Mouse (Mus musculus) neural tube, embryonic 11.5 days (tissue): Measurements from ENCODE around the gene Hic2. TPM values are rescaled to one million over a fixed set of nuclear protein-coding genes. Genes with fewer than 3 reads are reported as not detected.

ENCODE experiments used
- ATAC-seq: fragments of 200-750 bp; cut with Nextera tagmentation; 2 replicates; pipeline ENCODE4 v1.8.0; 2017; ENCODE audit warnings: moderate number of reproducible peaks, mild to moderate bottlenecking, moderate TSS enrichment, moderate library complexity; ENCODE audit not compliant: insufficient read depth, low FRiP score, low TSS enrichment
- DNase-seq: peaks from one replicate; pipeline ENCODE4 v3.0.0-alpha.2; 2015; ENCODE audit warnings: low spot score
- H3K27ac ChIP-seq: fragments of 300-500 bp; sonication (generic); 2 replicates; pipeline ENCODE4 v1.5.1; 2014; ENCODE audit warnings: low read depth, mild to moderate bottlenecking, low read length
- H3K27me3 ChIP-seq: fragments of 300-500 bp; sonication (generic); 2 replicates; pipeline ENCODE4 v1.6.1; 2014; ENCODE audit warnings: mild to moderate bottlenecking, low read length, mixed read lengths; ENCODE audit not compliant: control insufficient read depth, insufficient read depth
- H3K36me3 ChIP-seq: fragments of 300-500 bp; sonication (generic); 2 replicates; pipeline ENCODE4 v1.6.1; 2014; ENCODE audit warnings: mild to moderate bottlenecking, low read length, moderate library complexity, mixed read lengths; ENCODE audit not compliant: control insufficient read depth, insufficient read depth
- H3K4me1 ChIP-seq: fragments of 300-500 bp; sonication (generic); 2 replicates; pipeline ENCODE4 v1.6.1; 2014; ENCODE audit warnings: low read length, mixed read lengths; ENCODE audit not compliant: control insufficient read depth, insufficient read depth
- H3K4me2 ChIP-seq: fragments of 300-500 bp; sonication (generic); 2 replicates; pipeline ENCODE4 v1.6.1; 2014; ENCODE audit warnings: low read depth, mild to moderate bottlenecking, moderate library complexity
- H3K4me3 ChIP-seq: fragments of 300-500 bp; sonication (generic); 2 replicates; pipeline ENCODE4 v1.5.1; 2014; ENCODE audit warnings: low read depth, low read length
- H3K9ac ChIP-seq: fragments of 300-500 bp; sonication (generic); 2 replicates; pipeline ENCODE4 v1.6.1; 2014; ENCODE audit warnings: mild to moderate bottlenecking, low read length
- H3K9me3 ChIP-seq: fragments of 300-500 bp; sonication (generic); 2 replicates; pipeline ENCODE4 v1.6.1; 2016; ENCODE audit warnings: low read length; ENCODE audit not compliant: control insufficient read depth
- WGBS: fragments of 180-500 bp; shearing (Covaris S2); extraction: QIAGEN DNeasy Blood & Tissue Kit; methylation state at CpG from one replicate; pipeline ENCODE4 v1.1.7; 2014; 5-methylcytosine and 5-hydroxymethylcytosine counted together
- polyA plus RNA-seq: library from polyadenylated mRNA; unstranded; fragments of >200 nt; fragmentation: Nextera tagmentation; extraction: Ambion mirVana; gene quantifications from 2 replicates; pipeline ENCODE4 v1.2.1, GENCODE M21; 2014

Hic2 gene
- polyA plus RNA-seq, 1 experiment from 2014 or later = 11.2 TPM

- peak overlapping the region; percentile 42; the same call in 1 of the 2 replicates for H3K9ac ChIP-seq
- peaks cover 25% of the 10 kb centered on the region for H3K27me3 ChIP-seq
- peaks cover 3% of the 10 kb centered on the region; the same call in 1 of the 2 replicates for H3K36me3 ChIP-seq
- ATAC-seq (no peak; the same call in 1 of the 2 replicates), DNase-seq (peak; percentile 59)
- 2% methylated on average over 59 of the region's 61 CpGs for WGBS
- peak overlapping the region; percentile 88 for H3K4me2 ChIP-seq
- peak overlapping the region; percentile 51 for H3K4me3 ChIP-seq
- H3K9me3 ChIP-seq = no peaks in the 10 kb centered on the region
- H3K4me1 ChIP-seq = peaks cover 10% of the 10 kb centered on the region
- H3K27ac ChIP-seq = no peak overlapping the region
Measured at GRCm38 (mm10) chr16:17277342-17278211, 44.2 kb downstream of the Hic2 start.

GRCm38 (mm10) chr16:17280471-17280870 is 47.1 kb downstream of the Hic2 start:
- H3K9ac ChIP-seq = no peak overlapping the region
- no peak overlapping the region for H3K27ac ChIP-seq
- ATAC-seq (no peak), DNase-seq (no peak)
- no peak overlapping the region for H3K4me3 ChIP-seq
- WGBS = 90% methylated on average over 11 of the region's 11 CpGs
- H3K36me3 ChIP-seq = peaks cover 5% of the 10 kb centered on the region
- no peaks in the 10 kb centered on the region for H3K9me3 ChIP-seq
- H3K27me3 ChIP-seq = peaks cover 25% of the 10 kb centered on the region
- no peak overlapping the region for H3K4me2 ChIP-seq
- H3K4me1 ChIP-seq = peaks cover 10% of the 10 kb centered on the region

GRCm38 (mm10) chr16:17283151-17283550 is 49.8 kb downstream of the Hic2 start:
- H3K36me3 ChIP-seq = peaks cover 8% of the 10 kb centered on the region

GRCm38 (mm10) chr16:17287103-17287502 is 53.7 kb downstream of the Hic2 start:
- Histone ChIP-seq H3K4me2 (no peak overlapping the region), H3K36me3 (peaks cover 10% of the 10 kb centered on the region), H3K9me3 (no peaks in the 10 kb centered on the region), H3K9ac (no peak overlapping the region), H3K4me3 (no peak overlapping the region), H3K27ac (no peak overlapping the region), H3K4me1 (no peaks in the 10 kb centered on the region), H3K27me3 (no peaks in the 10 kb centered on the region)
- 94% methylated on average over 2 of the region's 2 CpGs for WGBS
- ATAC-seq (no peak), DNase-seq (no peak)

More at GRCm38 (mm10) chr16:17283151-17283550, 49.8 kb downstream of the Hic2 start:
- Histone ChIP-seq H3K4me2 (no peak overlapping the region), H3K27ac (no peak overlapping the region), H3K4me1 (peaks cover 2% of the 10 kb centered on the region; the same call in 1 of the 2 replicates), H3K9ac (no peak overlapping the region), H3K9me3 (no peaks in the 10 kb centered on the region), H3K27me3 (peaks cover 9% of the 10 kb centered on the region), H3K4me3 (no peak overlapping the region)
- DNase-seq (no peak), ATAC-seq (no peak)
- WGBS = 89% methylated on average over 6 of the region's 6 CpGs

GRCm38 (mm10) chr16:17291016-17291415 is 57.6 kb downstream of the Hic2 start:
- WGBS = 97% methylated on average over 2 of the region's 2 CpGs
- no peaks in the 10 kb centered on the region for H3K9me3 ChIP-seq
- H3K36me3 ChIP-seq = peaks cover 5% of the 10 kb centered on the region
- H3K4me1 ChIP-seq = no peaks in the 10 kb centered on the region
- H3K27ac ChIP-seq = no peak overlapping the region
- DNase-seq (no peak), ATAC-seq (no peak)
- no peak overlapping the region for H3K4me2 ChIP-seq
- H3K4me3 ChIP-seq = no peak overlapping the region
- H3K9ac ChIP-seq = no peak overlapping the region
- no peaks in the 10 kb centered on the region for H3K27me3 ChIP-seq

GRCm38 (mm10) chr16:17292751-17293150 is 59.4 kb downstream of the Hic2 start:
- Histone ChIP-seq H3K36me3 (peaks cover 4% of the 10 kb centered on the region), H3K27me3 (no peaks in the 10 kb centered on the region), H3K9ac (no peak overlapping the region), H3K27ac (no peak overlapping the region), H3K4me1 (no peaks in the 10 kb centered on the region), H3K4me2 (no peak overlapping the region), H3K4me3 (no peak overlapping the region), H3K9me3 (no peaks in the 10 kb centered on the region)
- 5% methylated on average over 2 of the region's 2 CpGs for WGBS
- ATAC-seq = no peak
- peak; percentile 80 for DNase-seq

DNA sequence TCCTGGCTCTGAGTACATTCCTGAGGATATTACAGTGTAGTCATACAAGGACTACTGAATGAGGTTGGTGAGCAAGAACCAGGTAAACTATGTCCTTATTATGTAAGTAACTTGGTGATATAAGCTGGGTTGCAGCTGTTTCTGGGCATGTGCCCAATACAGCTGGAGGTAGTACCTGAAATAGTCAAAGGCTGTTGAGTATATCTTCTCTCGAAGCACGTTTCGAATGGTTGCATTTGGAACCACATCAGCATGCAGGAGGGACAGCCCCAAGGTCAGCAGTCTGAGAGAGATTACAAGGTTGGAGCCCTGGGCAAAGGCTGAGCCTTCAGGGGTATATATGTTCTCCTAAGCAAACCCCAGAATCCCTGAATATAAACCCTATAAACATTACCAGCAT is 67.4 kb downstream of the Hic2 start:
- Histone ChIP-seq H3K27ac (no peak overlapping the region), H3K4me2 (no peak overlapping the region), H3K9me3 (no peaks in the 10 kb centered on the region), H3K36me3 (peaks cover 4% of the 10 kb centered on the region), H3K4me1 (no peaks in the 10 kb centered on the region), H3K27me3 (no peaks in the 10 kb centered on the region), H3K4me3 (no peak overlapping the region), H3K9ac (no peak overlapping the region)
- WGBS = 93% methylated on average over 3 of the region's 3 CpGs
- DNase-seq (no peak), ATAC-seq (no peak)

GRCm38 (mm10) chr16:17303521-17304245 is 70.3 kb downstream of the Hic2 start:
- Histone ChIP-seq H3K27me3 (no peaks in the 10 kb centered on the region), H3K4me2 (no peak overlapping the region), H3K9me3 (no peaks in the 10 kb centered on the region), H3K4me1 (no peaks in the 10 kb centered on the region), H3K4me3 (no peak overlapping the region), H3K27ac (no peak overlapping the region), H3K9ac (no peak overlapping the region), H3K36me3 (peaks cover 7% of the 10 kb centered on the region; the same call in 1 of the 2 replicates)
- no peak for DNase-seq
- 84% methylated on average over 5 of the region's 5 CpGs for WGBS
- ATAC-seq = no peak
